Mouse (Mus musculus) kidney, adult 2 months (tissue): Measurements from ENCODE around the gene Mindy4.

Experiments used
- CTCF ChIP-seq: fragments of 200-500 bp; conservative IDR thresholded peaks from 2 replicates; pipeline ENCODE4 v1.5.1; 2011; ENCODE audit warnings: low read depth, mild to moderate bottlenecking, control low read depth, low read length, moderate library complexity, mixed read lengths; ENCODE audit not compliant: insufficient read depth, insufficient read length
- POLR2A ChIP-seq: fragments of 200-500 bp; IDR thresholded peaks from one replicate; pipeline ENCODE4 v1.6.1; 2011; ENCODE audit warnings: low read depth, low read length, control low read depth

GRCm38 (mm10) chr6:55252731-55253247 is 49.6 kb downstream of the Mindy4 start:
- TF ChIP-seq POLR2A, result no peak
- no peak for TF ChIP-seq CTCF
